Mouse (Mus musculus) testis, adult 2 months (tissue): Measurements from ENCODE around the gene Fam120a. TPM values are rescaled to one million over a fixed set of nuclear protein-coding genes. Genes with fewer than 3 reads are reported as not detected.

ENCODE experiments used
- H3K27ac ChIP-seq: fragments of 200-500 bp; 2 replicates; pipeline ENCODE4 v1.5.1; 2012; ENCODE audit warnings: low read depth, low read length; ENCODE audit not compliant: control insufficient read depth, insufficient read depth
- H3K27me3 ChIP-seq: fragments of 200-500 bp; 2 replicates; pipeline ENCODE4 v1.6.1; 2012; ENCODE audit warnings: mild to moderate bottlenecking, low read length, moderate library complexity; ENCODE audit not compliant: control insufficient read depth, insufficient read depth
- H3K36me3 ChIP-seq: fragments of 200-500 bp; 2 replicates; pipeline ENCODE4 v1.6.1; 2012; ENCODE audit warnings: mild to moderate bottlenecking, low read length; ENCODE audit not compliant: control insufficient read depth, insufficient read depth
- H3K4me1 ChIP-seq: fragments of 200-500 bp; 2 replicates; pipeline ENCODE4 v1.6.1; 2012; ENCODE audit warnings: low read length; ENCODE audit not compliant: control insufficient read depth, insufficient read depth
- H3K4me3 ChIP-seq: fragments of 200-500 bp; 2 replicates; pipeline ENCODE4 v1.5.1; 2012; ENCODE audit warnings: low read depth, mild to moderate bottlenecking, low read length, moderate library complexity, mixed read lengths; ENCODE audit not compliant: control insufficient read depth
- CTCF ChIP-seq: fragments of 200-500 bp; IDR thresholded peaks from 2 replicates; pipeline ENCODE4 v1.5.1; 2012; ENCODE audit warnings: low read depth, mild to moderate bottlenecking, inconsistent platforms, low read length, moderate library complexity; ENCODE audit not compliant: control insufficient read depth, insufficient read depth, insufficient replicate concordance
- POLR2A ChIP-seq: fragments of 200-500 bp; IDR thresholded peaks from 2 replicates; pipeline ENCODE4 v1.6.1; 2012; ENCODE audit warnings: low read depth, mild to moderate bottlenecking, inconsistent platforms, low read length, moderate library complexity; ENCODE audit not compliant: control insufficient read depth
- polyA plus RNA-seq: library from polyadenylated mRNA; depleted of rRNA; stranded (reverse); fragments of >200 nt; gene quantifications from 2 replicates; pipeline ENCODE4 v1.2.3, GENCODE M21; 2012

Fam120a gene
- polyA plus RNA-seq, 1 experiment = 10.8 TPM

DNA sequence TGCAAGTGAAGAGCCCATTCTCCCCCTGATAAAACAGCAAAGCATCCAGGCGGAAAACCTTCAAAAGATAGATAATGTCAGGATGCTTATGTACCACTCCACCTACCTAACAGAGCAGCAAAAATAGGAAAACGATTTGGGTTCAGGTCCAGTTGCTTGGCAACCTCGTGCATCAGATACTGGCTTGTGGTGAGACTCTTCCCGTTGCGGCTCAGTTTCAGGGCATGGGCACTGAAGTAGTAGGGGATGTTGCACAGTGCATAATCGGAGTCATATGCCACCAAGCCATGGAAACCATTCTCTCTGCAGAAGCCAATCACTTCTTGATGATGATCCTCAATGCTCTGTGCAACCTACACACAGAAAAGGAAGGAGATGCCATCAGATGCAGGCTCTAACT, 18.9 kb downstream of the Fam120a start:
- Histone ChIP-seq H3K4me1 (peaks cover 2% of the 10 kb centered on the region; the same call in 1 of the 2 replicates), H3K4me3 (no peak overlapping the region), H3K27ac (no peak overlapping the region), H3K36me3 (peaks cover 2% of the 10 kb centered on the region), H3K27me3 (no peaks in the 10 kb centered on the region)
- TF ChIP-seq CTCF = no peak
- TF ChIP-seq POLR2A = no peak

DNA sequence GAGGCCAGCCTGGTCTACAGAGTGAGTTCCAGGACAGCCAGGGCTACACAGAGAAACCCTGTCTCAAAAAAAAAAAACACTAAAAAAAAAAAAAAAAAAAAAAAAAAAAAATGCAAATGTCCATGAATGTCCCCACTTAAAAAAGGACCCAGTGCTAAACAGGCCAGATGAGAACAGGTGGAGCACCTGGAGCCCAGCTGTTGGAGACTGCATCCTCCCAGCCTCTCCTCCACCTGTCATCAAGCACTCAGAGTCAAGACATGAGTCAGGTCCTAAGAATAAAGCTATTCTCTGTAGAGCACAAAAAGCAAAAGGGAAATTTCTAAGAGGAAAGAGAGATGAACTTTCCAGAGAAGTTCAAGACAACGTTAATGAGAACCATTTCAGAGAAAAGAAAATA, 23.2 kb downstream of the Fam120a start:
- peaks cover 2% of the 10 kb centered on the region for H3K36me3 ChIP-seq
- H3K27me3 ChIP-seq = no peaks in the 10 kb centered on the region
- no peak overlapping the region for H3K4me3 ChIP-seq
- H3K4me1 ChIP-seq = no peaks in the 10 kb centered on the region
- no peak overlapping the region for H3K27ac ChIP-seq
- TF ChIP-seq CTCF = no peak
- TF ChIP-seq POLR2A = no peak

DNA sequence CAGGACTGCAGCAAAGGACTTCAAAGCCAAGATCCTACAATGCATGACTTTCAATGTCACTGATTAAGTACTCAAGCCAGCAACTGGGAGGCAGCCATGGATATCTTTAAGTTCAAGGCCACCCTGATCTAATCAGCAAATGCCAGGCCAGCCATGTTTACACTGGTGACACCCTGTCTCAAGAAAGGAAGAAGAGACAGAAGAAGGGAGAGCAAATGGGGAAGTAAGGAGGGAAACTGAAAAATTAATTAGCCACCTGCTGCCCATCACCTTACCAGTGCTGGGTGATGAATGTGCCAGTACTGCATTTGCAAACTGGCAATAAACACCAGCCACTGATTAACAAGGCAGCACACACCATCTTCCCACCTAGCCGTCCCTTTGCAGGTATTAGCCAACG, 25.3 kb downstream of the Fam120a start:
- Histone ChIP-seq H3K27me3 (no peaks in the 10 kb centered on the region), H3K36me3 (peaks cover 2% of the 10 kb centered on the region; the same call in 1 of the 2 replicates), H3K27ac (no peak overlapping the region), H3K4me3 (no peak overlapping the region), H3K4me1 (no peaks in the 10 kb centered on the region)
- TF ChIP-seq POLR2A = no peak
- TF ChIP-seq CTCF = no peak

DNA sequence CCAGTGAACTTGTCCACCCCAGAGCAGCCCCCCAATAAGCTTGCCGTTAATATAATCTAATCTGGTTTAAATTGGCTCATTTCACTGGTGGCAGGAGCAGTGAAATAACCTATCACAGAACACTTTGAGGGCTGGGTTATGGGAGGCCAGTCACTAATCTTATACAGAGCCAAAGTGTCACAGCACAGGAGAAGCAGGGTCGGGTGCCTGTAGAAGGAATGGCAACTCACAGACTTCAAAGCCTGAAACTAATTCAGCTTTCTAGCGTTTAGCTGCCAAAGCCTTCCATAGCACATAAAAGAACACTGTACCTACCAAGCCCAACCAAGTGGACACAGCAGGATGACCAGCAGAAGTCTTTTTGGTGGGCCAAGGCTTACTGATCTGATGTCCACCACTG, 26.0 kb downstream of the Fam120a start:
- Histone ChIP-seq H3K27ac (no peak overlapping the region), H3K4me1 (no peaks in the 10 kb centered on the region), H3K27me3 (no peaks in the 10 kb centered on the region), H3K36me3 (peaks cover 2% of the 10 kb centered on the region; the same call in 1 of the 2 replicates), H3K4me3 (no peak overlapping the region)
- TF ChIP-seq POLR2A = no peak
- no peak for TF ChIP-seq CTCF

DNA sequence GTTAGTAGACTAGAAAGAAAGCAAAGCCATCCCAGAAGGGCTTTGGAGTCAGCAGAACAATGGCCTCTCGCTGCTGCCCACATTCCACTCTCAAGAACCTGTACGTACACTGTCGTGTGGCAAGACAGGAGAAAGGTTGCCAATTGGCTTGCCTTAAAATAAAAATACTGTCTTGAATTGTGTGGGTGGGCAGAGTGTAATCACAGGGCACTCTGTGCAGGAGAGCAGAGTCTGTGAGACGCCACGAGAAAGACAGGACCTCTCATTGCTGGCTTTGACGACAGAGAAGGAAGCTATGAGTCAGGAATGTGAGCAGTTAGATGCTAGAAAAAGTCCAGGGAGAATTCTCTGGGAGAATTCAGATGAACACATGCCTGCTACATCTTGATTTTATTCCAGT, 33.2 kb downstream of the Fam120a start:
- Histone ChIP-seq H3K27me3 (no peaks in the 10 kb centered on the region), H3K36me3 (no peaks in the 10 kb centered on the region; the same call in 1 of the 2 replicates), H3K4me1 (no peaks in the 10 kb centered on the region), H3K27ac (no peak overlapping the region), H3K4me3 (no peak overlapping the region)
- TF ChIP-seq POLR2A = no peak
- TF ChIP-seq CTCF = no peak

DNA sequence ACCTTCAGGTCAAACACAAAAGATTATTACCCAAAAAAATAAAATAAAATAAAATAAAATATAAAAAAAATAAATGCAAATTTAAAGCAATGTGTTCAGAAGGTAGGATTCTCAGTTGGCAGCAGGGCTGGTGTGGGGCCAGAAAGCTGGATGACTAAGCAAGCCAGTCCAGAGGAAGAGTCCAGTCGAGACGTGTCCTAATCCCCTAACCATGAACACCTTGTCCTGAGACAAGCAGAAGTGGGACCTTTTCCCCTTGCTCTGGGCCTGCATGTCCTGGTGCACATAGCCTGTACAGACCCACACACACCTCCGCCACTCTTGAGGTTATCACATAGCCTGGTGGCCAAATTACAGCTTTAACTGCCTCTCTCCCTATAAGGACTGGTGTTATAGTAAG, 35.1 kb downstream of the Fam120a start:
- Histone ChIP-seq H3K27me3 (no peaks in the 10 kb centered on the region), H3K4me1 (no peaks in the 10 kb centered on the region), H3K4me3 (no peak overlapping the region), H3K36me3 (no peaks in the 10 kb centered on the region; the same call in 1 of the 2 replicates), H3K27ac (no peak overlapping the region)
- TF ChIP-seq POLR2A (no peak), CTCF (no peak)

DNA sequence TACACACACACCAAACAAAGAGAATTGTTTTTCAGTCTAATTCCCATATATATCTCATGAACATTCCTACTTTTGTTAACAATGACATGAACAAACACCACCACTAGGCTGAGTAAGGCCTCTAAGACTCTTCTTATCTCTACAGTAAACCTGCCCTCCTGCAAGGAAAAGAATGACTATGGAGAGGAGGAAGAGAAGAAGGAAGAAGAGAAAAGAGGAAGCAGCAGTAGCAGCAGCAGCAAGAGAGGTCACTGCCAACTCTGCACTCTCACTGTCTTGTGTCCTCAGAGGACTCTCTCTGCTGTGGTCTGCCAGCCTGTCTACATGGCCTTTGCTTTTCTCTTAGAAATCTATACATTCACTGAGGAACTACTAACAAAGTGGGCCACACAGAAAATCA, 36.1 kb downstream of the Fam120a start:
- H3K4me1 ChIP-seq = no peaks in the 10 kb centered on the region
- no peak for TF ChIP-seq CTCF
- no peak for TF ChIP-seq POLR2A
- no peak overlapping the region for H3K4me3 ChIP-seq
- H3K36me3 ChIP-seq = no peaks in the 10 kb centered on the region; the same call in 1 of the 2 replicates
- H3K27me3 ChIP-seq = no peaks in the 10 kb centered on the region
- no peak overlapping the region for H3K27ac ChIP-seq

DNA sequence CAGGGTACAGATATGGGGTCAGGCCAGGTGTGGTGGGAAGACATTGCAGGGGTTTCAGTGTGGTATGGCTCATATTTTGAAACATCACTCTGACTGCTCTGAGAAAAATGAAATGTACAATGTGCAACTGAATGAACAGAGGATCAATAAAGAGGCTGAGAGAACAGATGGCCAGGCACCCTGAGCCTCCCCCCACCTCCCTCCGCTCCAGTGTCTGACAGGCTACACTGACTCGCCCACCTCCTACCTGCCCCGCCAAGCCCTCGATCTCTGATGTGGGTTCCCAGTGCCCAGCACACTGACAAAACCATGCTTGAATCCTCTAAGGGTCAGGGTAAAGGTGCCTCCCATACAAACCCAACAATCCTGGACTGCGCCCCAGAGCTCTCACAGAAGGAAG, 36.6 kb downstream of the Fam120a start:
- Histone ChIP-seq H3K27ac (no peak overlapping the region), H3K4me1 (no peaks in the 10 kb centered on the region), H3K36me3 (no peaks in the 10 kb centered on the region; the same call in 1 of the 2 replicates), H3K27me3 (no peaks in the 10 kb centered on the region), H3K4me3 (no peak overlapping the region)
- TF ChIP-seq POLR2A (no peak), CTCF (no peak)
